Mouse (Mus musculus): Measurements from ENCODE around the gene Nxpe3. TPM values are rescaled to one million over a fixed set of nuclear protein-coding genes. Genes with fewer than 3 reads are reported as not detected.

Nxpe3 gene
- polyA plus RNA-seq, 1 experiment, result 6.1 TPM

DNA sequence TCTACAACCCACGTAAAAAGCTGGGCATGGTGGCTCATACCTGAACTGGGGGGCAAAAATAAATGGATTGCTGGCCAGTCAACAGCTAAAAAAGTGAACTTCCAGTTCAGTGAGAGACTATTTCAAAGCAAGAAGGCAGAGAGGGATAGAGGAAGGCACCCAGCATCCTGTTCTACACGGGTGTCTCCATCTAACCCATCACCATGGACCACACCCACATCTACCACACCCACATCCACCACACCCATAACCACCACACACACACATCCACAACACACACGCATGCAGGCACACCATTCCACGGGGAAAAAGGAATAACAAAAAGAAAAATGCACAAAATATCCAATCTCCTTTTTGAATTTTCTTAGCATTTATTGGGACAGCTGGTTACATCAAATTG, 28.9 kb upstream of the Nxpe3 start:
- WGBS, result 68% methylated on average over 4 of the region's 4 CpGs

DNA sequence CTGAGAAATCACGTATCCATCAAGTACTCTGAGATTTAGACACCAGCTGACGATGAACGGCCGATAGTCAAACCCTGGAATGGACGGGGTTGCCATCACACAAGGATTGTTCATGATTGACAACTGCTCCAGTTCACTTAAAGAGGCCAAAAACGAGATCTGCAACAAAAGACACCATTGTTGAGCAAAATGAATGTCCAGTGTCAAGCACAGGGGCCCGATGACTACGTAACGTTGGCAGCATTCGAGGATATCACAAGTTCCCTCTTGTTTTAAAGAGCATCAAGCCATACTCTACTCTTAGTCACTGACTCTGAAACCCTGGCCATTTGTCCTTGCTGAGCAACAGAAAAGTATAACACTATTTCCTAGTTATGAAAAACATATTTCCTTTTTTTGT, 27.0 kb upstream of the Nxpe3 start:
- TF ChIP-seq CTCF (IDR thresholded peaks at IDR 0.05; ENCODE audit: extremely low read depth, insufficient read depth, insufficient read length, insufficient replicate concordance) (no peak), POLR2A (IDR thresholded peaks at IDR 0.05; ENCODE audit: low read depth, low read length) (no peak)
- WGBS, result 95% methylated on average over 10 of the region's 10 CpGs
- Histone ChIP-seq H3K4me1 (ENCODE audit: control insufficient read depth, insufficient read depth, insufficient read length) (peaks cover 2% of the 10 kb centered on the region; the same call in 1 of the 2 replicates), H3K27ac (ENCODE audit: insufficient read depth, low read length) (no peak overlapping the region), H3K36me3 (ENCODE audit: control insufficient read depth, insufficient read depth, low read length) (peaks cover 5% of the 10 kb centered on the region; the same call in 1 of the 2 replicates), H3K4me3 (ENCODE audit: extremely low read depth, insufficient read depth, insufficient read length) (no peak overlapping the region), H3K27me3 (ENCODE audit: control insufficient read depth, insufficient read depth, low read length) (no peaks in the 10 kb centered on the region)
- DNase-seq (ENCODE audit: low read depth in 1 of 2, low spot score in 2 of 2), result no peak

More for the DNA sequence above, 28.9 kb upstream of the Nxpe3 start:
- no peaks in the 10 kb centered on the region for H3K27me3 ChIP-seq (ENCODE audit: control insufficient read depth, insufficient read depth, low read length)
- 0 out of 2 replicates have a peak overlapping the region, but pooled peaks have one; percentile 6 for H3K27ac ChIP-seq (ENCODE audit: insufficient read depth, low read length)
- TF ChIP-seq POLR2A (IDR thresholded peaks at IDR 0.05; ENCODE audit: low read depth, low read length) (no peak), CTCF (IDR thresholded peaks at IDR 0.05; ENCODE audit: extremely low read depth, insufficient read depth, insufficient read length, insufficient replicate concordance) (no peak)
- no peak overlapping the region for H3K4me3 ChIP-seq (ENCODE audit: extremely low read depth, insufficient read depth, insufficient read length)
- peaks cover 2% of the 10 kb centered on the region; the same call in 1 of the 2 replicates for H3K36me3 ChIP-seq (ENCODE audit: control insufficient read depth, insufficient read depth, low read length)
- peaks cover 2% of the 10 kb centered on the region; the same call in 1 of the 2 replicates for H3K4me1 ChIP-seq (ENCODE audit: control insufficient read depth, insufficient read depth, insufficient read length)
- DNase-seq (ENCODE audit: low read depth in 1 of 2, low spot score in 2 of 2), result no peak

DNA sequence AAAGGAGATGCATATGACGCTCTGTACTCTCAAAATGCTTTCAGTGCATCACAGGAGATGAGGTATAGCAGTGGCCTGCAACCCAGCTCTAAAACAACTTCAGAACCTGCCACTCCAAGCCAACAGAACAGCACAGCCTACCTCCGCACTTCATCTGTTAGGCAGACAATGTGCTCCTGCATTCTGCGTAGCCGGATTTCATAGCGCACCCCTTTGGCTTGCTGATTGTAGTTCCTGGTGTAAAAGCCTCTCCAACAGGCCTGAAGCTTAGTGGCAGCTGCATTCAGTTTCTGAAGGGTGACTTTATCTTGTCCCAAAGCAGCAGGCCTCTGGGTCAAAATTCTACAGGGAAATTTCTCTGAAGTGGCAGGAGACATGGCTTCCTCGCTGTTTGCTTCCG, 19.6 kb upstream of the Nxpe3 start:
- TF ChIP-seq POLR2A (IDR thresholded peaks at IDR 0.05; ENCODE audit: low read depth, low read length) (no peak), CTCF (IDR thresholded peaks at IDR 0.05; ENCODE audit: extremely low read depth, insufficient read depth, insufficient read length, insufficient replicate concordance) (no peak)
- Histone ChIP-seq H3K4me3 (ENCODE audit: extremely low read depth, insufficient read depth, insufficient read length) (no peak overlapping the region), H3K27me3 (ENCODE audit: control insufficient read depth, insufficient read depth, low read length) (no peaks in the 10 kb centered on the region), H3K4me1 (ENCODE audit: control insufficient read depth, insufficient read depth, insufficient read length) (no peaks in the 10 kb centered on the region), H3K36me3 (ENCODE audit: control insufficient read depth, insufficient read depth, low read length) (peaks cover 8% of the 10 kb centered on the region; the same call in 1 of the 2 replicates), H3K27ac (ENCODE audit: insufficient read depth, low read length) (no peak overlapping the region)
- 98% methylated on average over 7 of the region's 7 CpGs for WGBS
- DNase-seq (ENCODE audit: low read depth in 1 of 2, low spot score in 2 of 2), result no peak

DNA sequence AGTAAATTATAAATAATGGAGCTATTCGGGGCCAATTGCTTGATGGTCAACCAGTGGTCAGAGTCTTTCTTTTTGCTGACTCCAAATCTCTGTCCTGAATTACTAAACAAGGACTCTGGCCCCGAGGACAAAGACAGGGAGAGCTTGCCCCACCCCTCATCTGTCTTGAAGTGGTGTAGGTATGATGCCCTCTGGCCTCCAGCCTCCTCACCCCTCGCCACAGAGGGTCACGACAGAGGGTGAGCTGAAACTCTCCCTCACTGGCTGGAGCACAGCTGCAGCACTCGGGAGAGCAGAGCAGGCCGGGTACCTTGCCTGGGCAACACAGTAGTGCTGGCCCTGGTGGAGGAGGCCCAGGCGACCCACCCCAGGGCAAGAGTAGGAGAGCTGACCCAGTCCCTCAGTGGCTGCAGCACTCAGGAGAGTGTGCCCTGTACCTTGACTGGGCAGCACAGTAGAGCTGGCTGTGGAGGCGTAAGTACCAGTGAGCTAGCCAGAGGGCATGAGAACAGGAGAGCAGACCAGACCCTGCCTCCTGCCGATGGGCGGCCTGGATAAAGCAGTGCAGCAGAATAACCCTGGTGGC, 15.2 kb upstream of the Nxpe3 start:
- Histone ChIP-seq H3K4me1 (ENCODE audit: control insufficient read depth, insufficient read depth, insufficient read length) (peaks cover 8% of the 10 kb centered on the region; the same call in 1 of the 2 replicates), H3K27me3 (ENCODE audit: control insufficient read depth, insufficient read depth, low read length) (no peaks in the 10 kb centered on the region), H3K27ac (ENCODE audit: insufficient read depth, low read length) (no peak overlapping the region), H3K4me3 (ENCODE audit: extremely low read depth, insufficient read depth, insufficient read length) (no peak overlapping the region), H3K36me3 (ENCODE audit: control insufficient read depth, insufficient read depth, low read length) (peaks cover 7% of the 10 kb centered on the region; the same call in 1 of the 2 replicates)
- 95% methylated on average over 10 of the region's 10 CpGs for WGBS
- no peak for TF ChIP-seq POLR2A (IDR thresholded peaks at IDR 0.05; ENCODE audit: low read depth, low read length)
- no peak for TF ChIP-seq CTCF (IDR thresholded peaks at IDR 0.05; ENCODE audit: extremely low read depth, insufficient read depth, insufficient read length, insufficient replicate concordance)
- DNase-seq (ENCODE audit: low read depth in 1 of 2, low spot score in 2 of 2), result no peak

DNA sequence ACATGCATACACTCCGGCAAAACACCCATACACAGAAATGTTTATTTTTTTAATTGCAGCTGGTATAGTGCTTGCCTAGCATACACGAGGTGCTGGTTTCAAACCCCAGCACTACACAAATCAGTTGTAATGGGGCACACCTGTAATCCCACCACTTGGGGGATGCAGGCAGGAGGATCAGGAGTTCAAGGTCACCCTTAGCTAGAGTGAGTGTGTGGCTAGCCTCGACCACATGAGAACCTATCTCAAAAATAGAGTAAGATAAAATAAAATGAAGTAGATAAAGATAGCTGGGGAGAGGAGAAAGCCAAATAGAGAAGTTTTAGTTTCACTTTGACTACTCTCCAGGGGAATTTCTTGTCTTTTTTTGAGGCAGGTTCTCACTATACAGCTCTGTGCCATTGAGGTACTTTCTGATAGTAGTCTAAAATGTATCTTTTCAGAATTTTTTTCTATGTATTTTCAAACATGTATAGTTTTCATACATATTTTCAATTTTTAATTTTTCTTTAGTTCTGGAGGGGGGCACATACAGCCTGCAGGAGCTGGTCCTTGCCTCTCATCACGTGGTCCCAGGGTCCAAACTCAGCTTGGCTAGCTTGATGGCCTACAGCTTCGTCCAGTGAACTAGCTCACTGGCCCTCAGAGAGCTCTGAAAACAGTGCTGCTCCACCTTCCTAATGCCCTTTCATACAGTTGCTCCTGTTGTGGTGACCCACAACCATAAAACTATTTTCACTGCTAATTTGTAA, 12.0 kb upstream of the Nxpe3 start:
- TF ChIP-seq POLR2A (IDR thresholded peaks at IDR 0.05; ENCODE audit: low read depth, low read length) (no peak), CTCF (IDR thresholded peaks at IDR 0.05; ENCODE audit: extremely low read depth, insufficient read depth, insufficient read length, insufficient replicate concordance) (no peak)
- Histone ChIP-seq H3K4me1 (ENCODE audit: control insufficient read depth, insufficient read depth, insufficient read length) (peaks cover 8% of the 10 kb centered on the region; the same call in 1 of the 2 replicates), H3K27me3 (ENCODE audit: control insufficient read depth, insufficient read depth, low read length) (no peaks in the 10 kb centered on the region), H3K4me3 (ENCODE audit: extremely low read depth, insufficient read depth, insufficient read length) (no peak overlapping the region), H3K27ac (ENCODE audit: insufficient read depth, low read length) (peak overlapping the region; percentile 88), H3K36me3 (ENCODE audit: control insufficient read depth, insufficient read depth, low read length) (peaks cover 9% of the 10 kb centered on the region; the same call in 1 of the 2 replicates)
- 63% methylated on average over 5 of the region's 5 CpGs for WGBS
- DNase-seq (ENCODE audit: low read depth in 1 of 2, low spot score in 2 of 2), result no peak

DNA sequence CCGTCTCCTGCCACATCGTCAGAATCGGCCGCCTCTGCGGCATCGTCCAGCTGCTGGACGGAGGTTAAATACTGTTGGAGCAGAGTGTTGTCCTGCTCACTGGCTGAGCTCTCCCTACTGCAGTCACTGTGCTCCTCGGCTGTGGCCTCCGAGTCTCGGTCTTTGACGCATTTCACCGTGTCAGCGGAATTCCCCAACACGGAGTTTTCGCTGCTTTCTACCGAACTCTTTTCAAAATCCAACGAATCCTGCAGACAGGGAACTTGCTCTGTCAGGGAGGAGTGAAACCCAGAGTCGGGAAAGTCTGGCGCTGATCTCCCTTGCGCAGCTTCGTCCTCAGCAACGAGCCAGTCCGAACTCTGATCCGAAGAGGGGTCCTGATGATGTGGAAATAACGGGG, 10.3 kb upstream of the Nxpe3 start:
- Histone ChIP-seq H3K36me3 (ENCODE audit: control insufficient read depth, insufficient read depth, low read length) (peaks cover 9% of the 10 kb centered on the region; the same call in 1 of the 2 replicates), H3K27ac (ENCODE audit: insufficient read depth, low read length) (no peak overlapping the region), H3K27me3 (ENCODE audit: control insufficient read depth, insufficient read depth, low read length) (no peaks in the 10 kb centered on the region), H3K4me3 (ENCODE audit: extremely low read depth, insufficient read depth, insufficient read length) (no peak overlapping the region), H3K4me1 (ENCODE audit: control insufficient read depth, insufficient read depth, insufficient read length) (peaks cover 8% of the 10 kb centered on the region; the same call in 1 of the 2 replicates)
- 95% methylated on average over 25 of the region's 25 CpGs for WGBS
- TF ChIP-seq POLR2A (IDR thresholded peaks at IDR 0.05; ENCODE audit: low read depth, low read length) (no peak), CTCF (IDR thresholded peaks at IDR 0.05; ENCODE audit: extremely low read depth, insufficient read depth, insufficient read length, insufficient replicate concordance) (no peak)
- no peak for DNase-seq (ENCODE audit: low read depth in 1 of 2, low spot score in 2 of 2)
